Mouse (Mus musculus) hindbrain, embryonic 11.5 days (tissue): ENCODE measurements at regions not wholly inside any gene's neighbourhood (a gene's known extent, or its start where the extent isn't known, plus 50 kb on each side); places are given as distances from the start of the nearest gene placed in this dataset.

Source experiments
- ATAC-seq: fragments of 200-750 bp; cut with Nextera tagmentation; 2 replicates; pipeline ENCODE4 v1.8.0; 2017; ENCODE audit warnings: mild to moderate bottlenecking, moderate TSS enrichment, moderate library complexity; ENCODE audit not compliant: low FRiP score
- DNase-seq: peaks from one replicate; pipeline ENCODE4 v3.0.0-alpha.2; 2015; ENCODE audit warnings: low spot score
- H3K27ac ChIP-seq: fragments of 300-500 bp; sonication (generic); 2 replicates; pipeline ENCODE4 v1.5.1; 2014; ENCODE audit warnings: mild to moderate bottlenecking, low read depth, low read length
- H3K27me3 ChIP-seq: fragments of 300-500 bp; sonication (generic); 2 replicates; pipeline ENCODE4 v1.6.1; 2014; ENCODE audit warnings: mild to moderate bottlenecking, low read length, moderate library complexity, mixed read lengths; ENCODE audit not compliant: control insufficient read depth, insufficient read depth
- H3K36me3 ChIP-seq: fragments of 300-500 bp; sonication (generic); 2 replicates; pipeline ENCODE4 v1.6.1; 2014; ENCODE audit warnings: mild to moderate bottlenecking, low read length, moderate library complexity, mixed read lengths; ENCODE audit not compliant: control insufficient read depth, insufficient read depth
- H3K4me1 ChIP-seq: fragments of 300-500 bp; sonication (generic); replicated peaks from 2 replicates; pipeline ENCODE4 v1.6.1; 2014; ENCODE audit warnings: low read length, mixed read lengths; ENCODE audit not compliant: control insufficient read depth, insufficient read depth
- H3K4me2 ChIP-seq: fragments of 300-500 bp; sonication (generic); replicated peaks from 2 replicates; pipeline ENCODE4 v1.6.1; 2014; ENCODE audit warnings: mild to moderate bottlenecking, low read depth, low read length
- H3K4me3 ChIP-seq: fragments of 300-500 bp; sonication (generic); 2 replicates; pipeline ENCODE4 v1.5.1; 2014; ENCODE audit warnings: low read depth, low read length
- H3K9ac ChIP-seq: fragments of 300-500 bp; sonication (generic); 2 replicates; pipeline ENCODE4 v1.6.1; 2014; ENCODE audit warnings: low read depth, low read length
- H3K9me3 ChIP-seq: fragments of 300-500 bp; sonication (generic); 2 replicates; pipeline ENCODE4 v1.6.1; 2016; ENCODE audit warnings: low read length; ENCODE audit not compliant: control insufficient read depth
- WGBS: fragments of 180-500 bp; shearing (Covaris S2); extraction: QIAGEN DNeasy Blood & Tissue Kit; methylation state at CpG from one replicate; pipeline ENCODE4 v1.1.7; 2014; 5-methylcytosine and 5-hydroxymethylcytosine counted together

GRCm38 (mm10) chr4:54097543-54097942 is 271.7 kb downstream of the Tmem38b start:
- Histone ChIP-seq H3K4me2 (no peak overlapping the region), H3K36me3 (no peaks in the 10 kb centered on the region), H3K9me3 (no peaks in the 10 kb centered on the region), H3K9ac (no peak overlapping the region), H3K4me1 (no peaks in the 10 kb centered on the region), H3K27me3 (no peaks in the 10 kb centered on the region), H3K4me3 (no peak overlapping the region), H3K27ac (no peak overlapping the region)
- DNase-seq, result no peak
- WGBS, result 80% methylated on average over 2 of the region's 2 CpGs
- ATAC-seq, result no peak

GRCm38 (mm10) chr4:54100282-54100681 is 274.4 kb downstream of the Tmem38b start:
- Histone ChIP-seq H3K27ac (no peak overlapping the region), H3K9me3 (no peaks in the 10 kb centered on the region), H3K4me1 (no peaks in the 10 kb centered on the region), H3K4me3 (no peak overlapping the region), H3K27me3 (no peaks in the 10 kb centered on the region), H3K36me3 (no peaks in the 10 kb centered on the region), H3K4me2 (no peak overlapping the region), H3K9ac (no peak overlapping the region)
- DNase-seq (no peak), ATAC-seq (no peak)

GRCm38 (mm10) chr4:54106976-54107375 is 281.1 kb downstream of the Tmem38b start:
- no peak overlapping the region for H3K4me2 ChIP-seq
- no peaks in the 10 kb centered on the region for H3K36me3 ChIP-seq
- no peak overlapping the region for H3K27ac ChIP-seq
- H3K4me3 ChIP-seq, result no peak overlapping the region
- no peak overlapping the region for H3K9ac ChIP-seq
- 88% methylated on average over 4 of the region's 4 CpGs for WGBS
- no peaks in the 10 kb centered on the region for H3K27me3 ChIP-seq
- H3K9me3 ChIP-seq, result no peaks in the 10 kb centered on the region
- no peak for ATAC-seq
- H3K4me1 ChIP-seq, result no peaks in the 10 kb centered on the region
- no peak for DNase-seq

- DNase-seq (no peak), ATAC-seq (no peak)
- no peaks in the 10 kb centered on the region for H3K27me3 ChIP-seq
- no peak overlapping the region for H3K27ac ChIP-seq
- H3K4me3 ChIP-seq, result no peak overlapping the region
- H3K4me1 ChIP-seq, result 0 out of 2 replicates have a peak, but pooled peaks cover 2% of the 10 kb centered on the region
- WGBS, result 90% methylated on average over 2 of the region's 2 CpGs
- no peaks in the 10 kb centered on the region for H3K9me3 ChIP-seq
- no peaks in the 10 kb centered on the region for H3K36me3 ChIP-seq
- H3K4me2 ChIP-seq, result no peak overlapping the region
- no peak overlapping the region for H3K9ac ChIP-seq
These were observed 290.5 kb downstream of the Tmem38b start for GRCm38 (mm10) chr4:54116310-54116709.

- DNase-seq (peak; percentile 68), ATAC-seq (peak; percentile 85)
- Histone ChIP-seq H3K27me3 (no peaks in the 10 kb centered on the region), H3K36me3 (no peaks in the 10 kb centered on the region), H3K4me1 (0 out of 2 replicates have a peak, but pooled peaks cover 2% of the 10 kb centered on the region), H3K4me3 (no peak overlapping the region), H3K9me3 (no peaks in the 10 kb centered on the region), H3K4me2 (no peak overlapping the region), H3K9ac (no peak overlapping the region), H3K27ac (no peak overlapping the region)
- 48% methylated on average over 6 of the region's 6 CpGs for WGBS
These were observed 292.5 kb downstream of the Tmem38b start for GRCm38 (mm10) chr4:54118179-54118846.

GRCm38 (mm10) chr4:54128717-54129698 is 303.2 kb downstream of the Tmem38b start:
- no peak overlapping the region for H3K27ac ChIP-seq
- H3K4me3 ChIP-seq, result no peak overlapping the region
- H3K4me1 ChIP-seq, result no peaks in the 10 kb centered on the region
- 64% methylated on average over 8 of the region's 8 CpGs for WGBS
- no peak for ATAC-seq
- no peak overlapping the region for H3K9ac ChIP-seq
- no peak overlapping the region for H3K4me2 ChIP-seq
- H3K9me3 ChIP-seq, result no peaks in the 10 kb centered on the region
- H3K36me3 ChIP-seq, result no peaks in the 10 kb centered on the region
- no peaks in the 10 kb centered on the region for H3K27me3 ChIP-seq
- DNase-seq, result no peak

- ATAC-seq, result no peak
- Histone ChIP-seq H3K4me1 (no peaks in the 10 kb centered on the region), H3K9me3 (no peaks in the 10 kb centered on the region), H3K4me2 (no peak overlapping the region), H3K9ac (no peak overlapping the region), H3K27ac (no peak overlapping the region), H3K27me3 (no peaks in the 10 kb centered on the region), H3K36me3 (no peaks in the 10 kb centered on the region), H3K4me3 (no peak overlapping the region)
- DNase-seq, result no peak
- WGBS, result 97% methylated on average over 4 of the region's 4 CpGs
These were observed 330.3 kb downstream of the Tmem38b start for GRCm38 (mm10) chr4:54156146-54156545.

GRCm38 (mm10) chr4:54161337-54161993 is 335.6 kb downstream of the Tmem38b start:
- ATAC-seq, result no peak
- Histone ChIP-seq H3K4me2 (no peak overlapping the region), H3K4me1 (no peaks in the 10 kb centered on the region), H3K4me3 (no peak overlapping the region), H3K27ac (no peak overlapping the region), H3K27me3 (no peaks in the 10 kb centered on the region), H3K9me3 (no peaks in the 10 kb centered on the region), H3K9ac (no peak overlapping the region), H3K36me3 (no peaks in the 10 kb centered on the region)
- whole genome bisulfite sequencing, result 91% methylated on average over 9 of the region's 9 CpGs
- no peak for DNase-seq
